Mouse (Mus musculus) myocyte (in vitro differentiated cells): ENCODE data around the gene Ust.

Experiments used
- MAX ChIP-seq: IDR thresholded peaks from one replicate; pipeline ENCODE4 v1.6.1; 2011; ENCODE audit warnings: low read depth, mild to moderate bottlenecking, control low read depth
- POLR2A ChIP-seq: IDR thresholded peaks from one replicate; pipeline ENCODE4 v1.6.1; 2011; ENCODE audit warnings: low read depth, mild to moderate bottlenecking, control low read depth, moderate library complexity; ENCODE audit not compliant: insufficient read length
- TCF12 ChIP-seq: IDR thresholded peaks from one replicate; pipeline ENCODE4 v1.6.1; 2011; ENCODE audit warnings: mild to moderate bottlenecking, control low read depth; ENCODE audit not compliant: poor library complexity, insufficient read depth, severe bottlenecking
- USF1 ChIP-seq: IDR thresholded peaks from one replicate; pipeline ENCODE4 v1.6.1; 2011; ENCODE audit warnings: low read depth, mild to moderate bottlenecking, control low read depth, moderate library complexity

DNA sequence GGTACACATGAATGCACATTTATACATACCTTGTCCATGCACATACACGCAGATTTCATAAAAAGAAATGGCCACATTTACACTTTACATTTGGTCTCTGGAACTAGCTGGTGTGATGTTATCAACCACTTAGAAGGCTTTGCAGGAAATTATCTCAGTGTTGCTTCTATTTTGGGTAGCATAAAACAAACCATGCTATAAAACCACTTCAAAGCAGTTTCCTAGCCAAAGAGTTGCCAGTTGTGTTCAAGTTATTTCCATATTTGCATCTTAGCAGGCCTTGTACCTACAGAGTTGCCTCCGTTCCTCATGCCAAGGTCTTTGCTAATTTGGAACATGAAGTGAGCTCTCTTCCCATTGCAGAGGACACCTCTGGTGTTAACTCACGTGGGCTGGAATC, 13.0 kb upstream of the Ust start:
- no peak for TF ChIP-seq USF1
- TF ChIP-seq TCF12, result no peak
- no peak for TF ChIP-seq MAX
- no peak for TF ChIP-seq POLR2A
